In genomic region chr14:33243261-33243660, GRCm38 (mm10) we compare ENCODE assay signal across 19 mouse cellular contexts. TPM values are rescaled to one million over a fixed set of nuclear protein-coding genes. Genes with fewer than 3 reads are reported as not detected.
DNase-seq lines count a peak whose midpoint lies in the region; ATAC-seq lines count a peak whose summit lies in the region.
"Had no signal": no experiment of that assay in that cellular context is flagged by ENCODE, and none has a peak within 500 bp of the region (broad histone marks: within the 10 kb centered on the region; RNA-seq: fewer than 3 reads in every experiment).

No protein-coding gene starts in this region.

- peak; percentile 54 for ATAC-seq in monocyte, adult 5-6 weeks (replicated peaks; ENCODE audit: insufficient number of reproducible peaks, low FRiP score, low TSS enrichment, poor library complexity, severe bottlenecking)
- ATAC-seq: CD4-positive, CD25-positive, alpha-beta regulatory T cell, adult 4 months; forebrain, postnatal 0 days; intestine, postnatal 0 days had no signal

- DNase-seq in adrenal gland, adult 2 months, result peak; percentile 38
- no peak for DNase-seq in adrenal gland, postnatal 4 days (ENCODE audit: low spot score in 2 of 2)
- DNase-seq in lung, postnatal 25 days (ENCODE audit: low spot score), result peak; percentile 38
- DNase-seq in lung, postnatal 14 days, result no peak
- DNase-seq in lung, postnatal 36 days, result peak; percentile 54
- no peak for DNase-seq in spleen, postnatal 4 days (ENCODE audit: low spot score in 2 of 2)
- DNase-seq in urinary bladder, postnatal 4 days (ENCODE audit: low spot score in 2 of 2), result no peak
- DNase-seq: cerebellum, adult 11-12 months; cerebellum, postnatal 10 days; forebrain, postnatal 0 days; gastrocnemius, postnatal 10 days; heart, adult 18-20 months; heart, postnatal 4 days; kidney, postnatal 36 days; right cerebral cortex, postnatal 25 days; thymus, postnatal 14 days had no signal

RNA-seq across cellular contexts. Expression of gene Arhgap22, which starts 29.4 kb away (rescaled TPM):
- total RNA-seq in adrenal gland, adult 2 months (2021), result 1 to 10 TPM; 5.5 to 8.9 TPM
- 7.2 and 9.5 TPM in 2 replicates for polyA plus RNA-seq in adrenal gland, adult 2 months (2012; rRNA removed)
- 1 to 10 TPM; 8.7 to 9.7 TPM for total RNA-seq in adrenal gland, postnatal 4 days (2021)
- 1.6 TPM in 1 of 3 replicates, not detected in the others for total RNA-seq in monocyte, adult 5-6 weeks (2017)
- polyA plus RNA-seq: CD4-positive, CD25-positive, alpha-beta regulatory T cell, adult 4 months had no signal

RNA-seq across cellular contexts. Expression of gene Wdfy4, which starts 58.0 kb away (rescaled TPM):
- total RNA-seq in adrenal gland, adult 2 months (2021), result 1 to 10 TPM; 2.5 to 4.2 TPM
- polyA plus RNA-seq in adrenal gland, adult 2 months (2012; rRNA removed), result 1.5 and 2.6 TPM in 2 replicates
- 1 to 10 TPM; 2.8 to 5.9 TPM for total RNA-seq in adrenal gland, postnatal 4 days (2021)
- total RNA-seq in monocyte, adult 5-6 weeks (2017), result 61.0 to 91.5 TPM (median 84.2 TPM) in 3 replicates

Comparison
In these comparisons a context has a peak if more than half of its experiments do, and no peak if none do; other contexts are left out.
1. DNase-seq: peak in adrenal gland, adult 2 months (single experiment), lung, postnatal 25 days (single experiment) and lung, postnatal 36 days (single experiment); none in adrenal gland, postnatal 4 days (0 of 2), lung, postnatal 14 days (single experiment), spleen, postnatal 4 days (0 of 2) and urinary bladder, postnatal 4 days (0 of 2).